Mouse (Mus musculus) brain, embryonic 14.5 days (tissue): ENCODE measurements at regions not wholly inside any gene's neighbourhood (a gene's known extent, or its start where the extent isn't known, plus 50 kb on each side); places are given as distances from the start of the nearest gene placed in this dataset.

Experiments
- CTCF ChIP-seq: fragments of 200-500 bp; IDR thresholded peaks from 2 replicates; pipeline ENCODE4 v1.5.1; 2012; ENCODE audit warnings: inconsistent platforms, mild to moderate bottlenecking, moderate library complexity, borderline replicate concordance; ENCODE audit not compliant: insufficient read depth, insufficient read length; ENCODE audit errors: extremely low read depth
- POLR2A ChIP-seq: fragments of 200-500 bp; IDR thresholded peaks from 2 replicates; pipeline ENCODE4 v1.6.1; 2012; ENCODE audit warnings: mild to moderate bottlenecking, inconsistent platforms, borderline replicate concordance; ENCODE audit not compliant: poor library complexity, insufficient read depth, insufficient read length, severe bottlenecking; ENCODE audit errors: extremely low read depth

GRCm38 (mm10) chr17:84880946-84881345, 75.6 kb upstream of the Ppm1b start:
- TF ChIP-seq CTCF (no peak), POLR2A (no peak)
